Mouse (Mus musculus): ENCODE measurements at regions not wholly inside any gene's neighbourhood (a gene's known extent, or its start where the extent isn't known, plus 50 kb on each side); places are given as distances from the start of the nearest gene placed in this dataset.
A peak's percentile ranks its signal among the peaks of the same experiment; 100 is the strongest.
"Not testable (repeated sequence)": the region's sequence is repeated elsewhere in the genome, so short reads cannot be mapped to it uniquely, and the experiment has no call there.

GRCm38 (mm10) chr4:8462414-8462813 lies 223.6 kb upstream of the Car8 start:
- not testable (repeated sequence) for DNase-seq (ENCODE audit: low read depth)

- no peak for DNase-seq (ENCODE audit: low read depth)
These were observed 215.5 kb upstream of the Car8 start for GRCm38 (mm10) chr4:8454346-8454745.

- peak; percentile 61 for DNase-seq (ENCODE audit: low read depth)
These were observed 193.6 kb upstream of the Car8 start for GRCm38 (mm10) chr4:8432393-8432792.

GRCm38 (mm10) chr4:8431032-8431332 lies 192.1 kb upstream of the Car8 start:
- no peak for DNase-seq (ENCODE audit: low read depth)

GRCm38 (mm10) chr4:8430269-8431031 lies 191.6 kb upstream of the Car8 start:
- DNase-seq (ENCODE audit: low read depth) = no peak

GRCm38 (mm10) chr4:8429771-8430170 lies 190.9 kb upstream of the Car8 start:
- DNase-seq (ENCODE audit: low read depth) = no peak

- no peak for DNase-seq (ENCODE audit: low read depth)
These were observed 190.0 kb upstream of the Car8 start for GRCm38 (mm10) chr4:8428629-8429523.

- no peak for DNase-seq (ENCODE audit: low read depth)
These were observed 189.0 kb upstream of the Car8 start for GRCm38 (mm10) chr4:8427812-8428211.

DNA sequence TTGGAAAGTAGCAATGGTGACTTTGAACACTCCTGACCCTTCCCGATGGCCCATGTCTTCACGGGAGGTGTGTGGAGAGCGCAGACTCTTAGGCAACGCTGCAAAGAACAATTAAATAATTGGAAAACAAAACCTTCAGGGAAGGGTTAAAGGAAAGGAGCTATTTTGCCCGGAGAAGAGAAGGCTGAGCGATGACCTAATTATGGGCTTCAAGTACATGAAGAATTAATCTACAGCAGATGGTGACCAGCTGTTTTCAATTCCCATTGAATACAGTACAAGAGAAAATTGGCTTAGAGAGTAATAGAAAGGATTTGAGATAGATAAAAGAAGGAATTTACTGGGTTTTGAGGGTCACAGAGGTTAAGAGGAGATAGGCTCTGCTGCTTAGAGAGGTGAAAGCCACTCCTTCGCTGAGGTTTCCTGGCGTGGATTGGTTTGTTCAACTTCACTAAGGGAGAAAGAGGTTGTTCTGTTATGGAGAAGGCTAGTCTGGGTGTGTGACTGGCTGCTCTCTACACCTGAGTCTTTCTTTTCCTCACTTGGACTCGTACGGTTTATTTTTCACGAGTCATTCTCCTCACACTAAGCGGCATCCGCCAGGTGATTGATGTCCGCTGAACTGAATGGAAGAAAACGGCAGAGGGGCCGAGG lies 184.7 kb upstream of the Car8 start:
- peak; percentile 50 for DNase-seq (ENCODE audit: low read depth)

DNA sequence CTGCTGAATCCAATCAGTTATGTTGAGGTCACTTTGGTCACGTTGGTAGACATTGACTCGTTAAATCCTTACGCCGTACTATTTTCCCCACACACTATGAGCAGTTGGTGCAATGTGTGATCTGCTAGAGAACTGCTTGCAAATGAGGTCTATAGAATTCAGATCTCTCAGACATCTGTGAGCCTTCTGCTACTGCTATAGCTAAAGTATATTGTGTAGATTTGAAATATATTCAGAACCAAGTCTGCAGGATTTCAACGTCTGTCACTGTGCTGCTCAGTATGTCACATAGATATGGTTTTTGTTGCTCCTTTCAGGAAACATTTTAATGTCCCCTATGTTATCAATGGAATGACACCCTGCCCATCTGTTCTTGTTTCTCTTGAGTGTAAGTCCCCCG lies 182.4 kb upstream of the Car8 start:
- no peak for DNase-seq (ENCODE audit: low read depth)

GRCm38 (mm10) chr4:8418374-8419031 lies 179.7 kb upstream of the Car8 start:
- no peak for DNase-seq (ENCODE audit: low read depth)

DNA sequence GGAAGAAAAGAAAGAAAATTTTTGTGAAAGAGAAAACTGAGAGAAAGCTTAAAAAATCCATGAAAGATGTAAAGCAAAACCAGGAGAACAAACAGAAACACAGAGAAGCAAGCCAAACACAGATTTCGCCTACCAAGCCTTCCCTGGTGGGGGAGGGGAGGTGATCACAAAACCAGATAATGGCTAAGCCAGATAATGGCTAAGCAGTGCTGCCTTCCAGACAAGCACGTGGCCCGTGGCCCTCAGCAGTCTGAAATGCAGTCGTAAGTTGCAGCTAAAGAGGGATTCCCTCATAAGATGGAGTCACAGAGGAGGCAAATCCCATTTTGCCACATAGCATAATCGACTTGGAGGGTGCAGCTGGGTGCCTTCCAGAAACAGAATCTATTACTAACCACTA lies 179.0 kb upstream of the Car8 start:
- DNase-seq (ENCODE audit: low read depth) = no peak

DNA sequence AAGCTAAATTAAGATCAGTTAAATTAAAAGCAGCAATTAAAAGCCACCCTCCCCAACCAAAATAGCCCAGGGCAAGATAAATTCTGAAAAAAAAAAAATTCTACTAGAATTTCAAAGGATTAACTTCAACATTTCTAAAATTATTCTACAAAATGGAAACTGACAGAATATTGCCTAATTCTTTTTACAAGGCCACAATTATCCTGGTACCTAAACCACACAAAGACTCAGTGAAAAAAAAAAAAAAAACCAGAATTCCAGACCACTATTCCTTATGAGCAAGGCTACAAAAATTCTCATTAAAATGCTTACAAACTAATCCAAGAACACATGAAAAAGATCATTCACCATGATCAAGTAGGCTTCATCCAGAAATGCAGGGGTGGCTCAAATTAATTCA lies 174.5 kb upstream of the Car8 start:
- no peak for DNase-seq (ENCODE audit: low read depth)

DNA sequence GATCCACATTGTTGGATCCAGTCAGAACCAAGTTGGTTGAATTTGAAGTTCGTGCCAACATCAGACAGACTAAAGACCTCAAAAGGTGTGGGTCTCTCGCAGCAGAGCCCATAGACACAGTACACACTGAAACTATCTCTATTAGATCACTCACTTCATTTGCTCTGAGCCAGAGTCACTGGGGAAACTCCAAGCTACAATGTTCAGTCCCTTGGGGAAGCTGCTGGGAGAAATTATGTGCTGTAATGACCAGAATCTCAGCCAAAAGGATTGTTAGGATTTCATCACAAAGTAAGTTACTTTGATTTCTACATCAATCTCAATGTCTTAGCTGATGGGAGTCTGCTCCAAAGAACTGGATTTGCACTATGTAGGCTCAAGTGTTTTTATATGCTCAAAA lies 161.2 kb upstream of the Car8 start:
- no peak for DNase-seq (ENCODE audit: low read depth)

DNA sequence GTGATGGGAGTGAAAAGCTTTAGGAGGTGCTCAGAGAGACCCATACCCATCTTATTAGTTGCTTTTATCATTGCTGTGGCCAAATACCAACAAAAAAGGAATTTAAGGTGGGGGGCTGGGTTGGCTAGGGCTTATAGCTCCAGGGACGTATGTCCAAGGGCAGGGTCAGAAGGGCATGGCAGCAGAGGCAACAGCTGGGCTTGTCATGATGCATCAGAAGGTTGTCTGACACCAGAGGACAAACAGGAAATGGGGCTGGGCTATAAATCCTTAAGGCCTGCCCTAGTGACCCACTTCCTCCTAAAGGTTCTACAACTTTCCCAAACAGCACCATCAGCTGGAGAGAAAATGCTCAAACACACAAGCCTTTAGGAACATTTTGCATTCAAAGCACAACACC lies 160.6 kb upstream of the Car8 start:
- no peak for DNase-seq (ENCODE audit: low read depth)

DNA sequence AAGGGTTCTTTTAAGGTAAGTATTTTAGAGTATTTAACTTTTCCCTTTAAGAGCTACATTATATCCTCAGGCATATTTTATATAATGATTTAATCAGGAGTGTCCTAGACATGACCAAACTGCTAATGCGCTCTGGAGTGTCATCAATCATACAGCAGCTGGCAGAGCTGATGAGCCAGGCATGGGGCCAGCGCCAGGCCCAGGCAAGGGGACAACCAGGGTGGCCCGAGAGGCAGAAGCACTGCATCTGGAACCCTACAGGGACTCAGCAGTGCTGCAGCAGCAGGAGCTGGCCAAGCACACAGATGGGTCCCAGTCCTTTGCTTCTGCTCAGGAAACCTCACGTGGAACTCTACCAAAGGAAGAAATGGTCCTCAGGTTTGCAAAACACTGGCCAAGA lies 160.1 kb upstream of the Car8 start:
- no peak for DNase-seq (ENCODE audit: low read depth)

GRCm38 (mm10) chr4:8383162-8383561 lies 144.3 kb upstream of the Car8 start:
- DNase-seq (ENCODE audit: low read depth) = no peak

DNA sequence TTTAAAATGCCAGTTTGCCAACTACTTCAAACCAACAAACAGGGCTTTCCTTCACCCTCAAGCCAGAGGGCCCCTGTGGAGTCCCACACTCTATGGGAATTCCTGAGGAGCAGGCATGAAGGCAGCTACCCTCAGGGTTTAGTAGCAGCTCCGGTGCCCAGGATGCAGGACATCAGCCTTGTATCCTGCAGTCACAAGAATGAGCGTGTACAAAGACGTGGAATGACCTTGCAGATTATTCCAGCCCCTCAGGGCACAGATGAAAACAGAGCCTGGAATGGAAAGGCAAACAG lies 143.2 kb upstream of the Car8 start:
- no peak for DNase-seq (ENCODE audit: low read depth)

DNA sequence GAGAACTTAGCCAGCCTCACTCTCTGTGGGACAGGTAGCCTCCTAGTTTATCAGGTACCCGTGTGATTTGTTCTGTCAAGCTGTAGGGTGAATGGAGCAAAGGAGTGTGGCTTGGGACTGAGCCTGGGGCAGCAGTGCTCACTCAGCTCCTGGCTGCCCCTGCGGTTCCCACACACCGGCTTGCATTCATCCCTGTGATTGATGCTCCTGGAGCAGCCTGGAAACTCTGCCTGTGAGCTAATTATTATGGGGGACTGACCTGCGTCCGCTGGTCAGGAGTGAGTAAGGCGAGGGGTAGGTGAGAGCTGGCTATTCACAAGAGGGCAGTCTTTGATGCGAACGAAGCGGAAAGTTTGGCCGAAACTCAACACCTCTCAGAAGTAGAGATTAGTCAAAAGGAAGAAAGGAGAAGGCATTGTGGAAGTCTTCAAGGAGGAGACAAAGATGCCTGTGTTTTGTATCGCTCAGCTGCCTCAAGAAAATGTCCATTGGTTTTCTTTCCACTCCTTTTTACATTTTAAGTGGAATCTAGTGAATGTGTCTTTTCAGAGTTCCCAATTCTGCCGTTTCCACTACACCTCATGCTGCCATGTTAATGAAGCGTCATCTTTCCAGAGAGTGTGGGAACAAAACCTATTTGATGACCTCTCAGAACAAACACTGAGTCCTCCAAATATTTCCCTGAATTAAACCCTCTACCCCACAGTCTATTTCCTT lies 142.7 kb upstream of the Car8 start:
- no peak for DNase-seq (ENCODE audit: low read depth)

GRCm38 (mm10) chr4:8380711-8381338 lies 142.0 kb upstream of the Car8 start:
- DNase-seq (ENCODE audit: low read depth) = peak; percentile 79

DNA sequence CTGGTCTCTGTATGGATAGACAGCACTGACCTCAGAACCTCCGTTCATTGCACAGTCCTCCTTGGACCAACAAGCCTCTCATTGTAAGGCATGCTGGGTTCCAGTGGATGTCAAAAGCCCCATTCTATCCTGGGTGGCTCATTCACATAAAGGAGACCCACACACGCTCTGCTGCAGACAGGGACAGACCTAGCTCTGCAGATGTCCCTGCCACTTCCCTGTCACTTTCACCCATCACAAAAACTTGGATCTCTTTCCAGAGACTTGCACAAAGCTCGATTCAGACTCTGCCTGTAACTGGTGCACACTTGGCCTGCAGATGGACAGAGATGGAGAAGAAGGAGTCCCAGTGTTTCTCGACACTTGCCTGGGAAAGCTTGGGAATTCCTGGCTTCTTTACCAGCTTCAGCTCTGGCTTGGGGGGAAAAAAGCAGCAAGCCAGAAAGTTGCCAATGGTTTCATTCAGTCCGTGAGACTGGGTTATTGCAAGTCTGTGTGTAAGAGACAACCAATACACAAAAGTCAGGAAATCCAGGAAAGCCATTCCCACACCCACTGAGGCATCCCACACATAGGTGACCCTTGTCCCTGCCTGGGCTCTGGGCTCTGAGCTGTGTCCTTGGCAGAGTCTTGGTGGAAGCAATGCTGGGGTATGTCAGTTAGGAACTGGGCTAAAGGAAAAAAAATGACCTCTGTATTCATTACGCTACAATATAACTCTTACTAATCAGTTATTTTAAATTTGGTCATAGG lies 136.1 kb upstream of the Car8 start:
- no peak for DNase-seq (ENCODE audit: low read depth)

Measured in NIH3T3 (cell line).